Mouse (Mus musculus) embryo, embryonic 11 days (tissue): Measurements from ENCODE around the gene Impdh2.
A peak's percentile ranks its signal among the peaks of the same experiment; 100 is the strongest.

Source experiments
- DNase-seq: peaks from one replicate; pipeline ENCODE4 v3.0.0-alpha.2; 2015

The Impdh2 gene

DNA sequence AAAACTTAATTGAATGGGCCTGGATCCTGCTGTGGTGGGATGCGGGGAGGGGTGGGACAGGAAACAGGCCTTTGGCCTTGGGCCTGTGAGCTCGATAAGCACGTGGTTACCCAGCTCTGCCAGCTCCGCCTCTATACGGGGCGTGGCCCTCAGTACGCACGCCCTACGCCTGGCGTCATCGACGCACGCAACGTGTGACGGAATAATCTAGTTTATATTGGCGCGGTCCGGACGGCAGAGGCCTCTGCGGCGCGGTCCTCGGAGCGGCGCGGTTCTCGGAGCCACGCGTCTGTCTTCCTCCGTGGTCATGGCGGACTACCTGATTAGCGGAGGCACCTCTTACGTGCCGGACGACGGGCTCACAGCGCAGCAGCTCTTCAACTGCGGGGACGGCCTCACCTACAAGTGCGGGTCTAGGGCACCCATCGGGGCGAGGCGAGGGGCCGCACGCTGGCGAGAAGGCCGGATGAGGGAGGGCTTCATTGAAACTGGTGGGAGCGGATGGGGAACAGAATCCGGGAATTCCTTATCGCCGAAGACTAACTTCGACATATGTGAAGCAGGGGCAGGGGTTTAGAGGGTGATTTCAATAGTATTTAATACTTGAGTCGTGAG lies at the start of gene Impdh2:
Impdh2 (plus strand) TSS at position 60 of the 615 bp plus-strand sequence.
- peak; percentile 99 for DNase-seq

DNA sequence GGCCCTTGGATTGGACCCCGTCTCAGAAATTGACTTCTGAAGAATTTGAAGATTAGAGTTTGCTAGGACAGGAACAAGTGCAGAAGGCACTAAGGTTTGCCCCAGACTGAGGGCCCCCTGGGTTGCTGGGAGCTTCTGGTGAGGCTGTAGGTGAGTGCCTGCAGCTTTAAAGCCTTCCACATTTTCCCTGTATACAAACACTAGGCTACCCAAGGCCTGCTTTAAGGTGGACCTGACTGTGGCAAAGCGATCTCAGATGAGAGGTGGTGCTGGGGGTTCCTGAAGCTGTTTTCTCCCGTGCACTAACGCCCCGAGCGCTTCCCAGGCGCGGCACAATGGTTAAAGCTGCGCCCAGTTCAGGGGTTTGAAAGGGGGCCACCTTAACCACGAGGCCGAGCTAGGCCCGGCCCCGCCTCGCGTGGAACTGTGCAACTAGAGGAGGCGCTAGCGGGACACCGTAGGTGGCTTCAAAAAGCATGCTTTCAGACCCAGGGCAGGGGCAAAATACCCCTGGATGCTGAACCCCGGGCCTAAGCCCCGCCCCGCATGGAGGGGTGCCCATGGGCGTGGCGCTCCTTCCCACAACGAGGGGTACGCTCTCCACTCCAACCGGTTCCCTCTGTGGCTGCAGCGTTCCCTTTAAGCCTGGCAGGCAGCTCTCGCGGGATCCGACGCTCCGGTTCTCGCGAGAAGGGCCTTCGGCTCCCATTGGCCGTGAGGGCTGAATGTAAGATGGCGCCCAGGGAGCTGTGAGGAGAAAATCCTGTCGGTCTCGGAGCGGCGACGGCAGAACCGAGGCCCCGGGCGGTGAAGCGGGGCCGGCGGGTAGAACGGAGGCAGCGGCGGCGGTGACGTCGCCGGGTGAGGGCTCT lies 43.5 kb upstream of the Impdh2 start, which contains the start of gene Qrich1:
Qrich1 (plus strand) TSS at position 427 of the 872 bp plus-strand sequence.
- DNase-seq, result peak; percentile 100

DNA sequence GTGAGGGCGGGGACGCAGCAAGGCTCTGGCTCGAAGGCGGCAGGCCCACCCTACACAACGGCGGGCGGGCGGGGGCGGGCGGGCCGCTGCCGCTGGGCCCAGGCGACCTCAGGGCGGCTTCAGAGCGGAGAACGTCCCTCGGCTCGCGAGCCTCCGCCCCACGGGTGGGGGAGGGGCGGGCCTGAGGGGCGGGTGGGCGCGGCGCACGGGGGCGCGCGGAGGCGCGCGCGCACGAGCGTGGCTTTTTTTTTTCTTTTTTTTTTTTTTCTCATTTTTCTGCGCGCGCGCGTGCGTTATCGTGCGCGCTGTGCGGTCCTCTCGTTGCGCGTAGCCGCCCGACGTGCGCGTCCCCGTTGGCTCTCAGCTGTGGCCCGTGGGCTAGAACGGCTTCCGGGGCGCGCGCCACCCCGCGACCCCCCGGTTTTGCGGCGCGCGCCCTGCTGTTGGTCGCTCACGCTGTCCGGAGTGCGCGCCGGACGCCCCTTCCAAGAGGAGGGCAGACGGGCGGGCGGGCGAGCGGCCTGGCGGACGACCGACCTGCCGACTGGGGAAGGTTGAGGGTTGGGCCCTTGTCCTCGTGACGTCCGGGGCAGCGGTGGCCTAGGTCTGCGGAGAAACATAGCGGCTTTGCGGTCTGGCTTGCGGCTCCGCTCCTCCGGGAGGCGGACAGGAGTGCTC lies 42.7 kb upstream of the Impdh2 start:
- peak; percentile 95 for DNase-seq

DNA sequence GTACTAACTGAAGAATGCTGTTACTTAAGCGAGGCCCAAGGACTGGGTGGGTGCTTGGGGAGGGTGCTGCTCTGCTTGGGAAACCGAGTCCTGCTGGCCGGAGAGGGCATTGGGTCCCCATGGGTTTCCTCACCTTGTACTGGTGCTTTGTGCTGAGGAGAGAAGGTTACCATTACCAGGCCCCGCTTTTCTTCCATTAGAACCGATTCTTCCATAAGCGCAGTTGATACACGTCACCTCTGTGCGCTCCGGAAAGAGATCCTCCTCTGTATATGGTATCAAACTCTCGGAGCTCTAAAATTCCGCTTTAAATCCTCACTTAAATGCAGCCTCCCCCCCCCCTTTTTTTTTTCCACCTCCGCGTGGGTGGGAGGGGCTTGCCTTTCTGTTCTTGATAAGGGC lies 42.2 kb upstream of the Impdh2 start:
- peak; percentile 73 for DNase-seq

DNA sequence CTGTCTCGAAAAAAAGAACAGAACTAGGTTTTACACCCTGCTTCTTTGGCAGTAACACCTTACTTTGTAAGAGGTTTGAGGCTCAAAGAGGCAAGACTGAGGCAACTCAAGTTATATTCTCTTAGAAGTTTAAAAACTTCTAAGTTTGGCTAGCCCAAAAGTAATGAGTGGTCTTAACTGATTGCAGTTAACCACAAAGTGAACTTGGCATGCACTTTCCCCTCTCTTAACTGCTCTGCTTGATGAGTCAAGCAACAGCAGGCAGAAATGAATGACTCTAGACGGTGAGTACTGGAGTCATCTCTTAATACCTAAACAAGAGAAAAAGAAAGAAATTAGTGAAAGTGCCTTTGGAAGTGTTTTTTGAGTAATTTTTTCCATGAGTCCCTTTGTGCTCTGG lies 38.5 kb upstream of the Impdh2 start:
- no peak for DNase-seq

DNA sequence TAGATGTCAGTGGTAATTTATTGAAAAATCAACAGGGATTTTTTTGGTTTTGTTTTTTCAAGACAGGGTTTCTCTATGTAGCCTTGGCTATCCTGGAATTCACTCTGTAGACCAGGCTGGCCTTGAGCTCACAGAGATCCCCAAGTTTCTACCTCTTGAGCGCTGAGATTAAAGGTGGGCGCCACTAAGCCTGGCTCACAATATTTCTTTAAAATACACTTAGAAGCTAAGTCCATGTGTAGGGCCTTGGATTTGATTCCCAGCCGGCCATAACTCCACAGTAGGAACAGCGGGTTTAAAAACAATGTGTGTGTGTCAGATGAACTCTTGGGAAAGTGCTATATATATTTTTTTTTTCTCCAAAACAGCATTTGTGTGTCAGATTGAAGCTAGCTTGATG lies 36.7 kb upstream of the Impdh2 start:
- DNase-seq, result no peak

DNA sequence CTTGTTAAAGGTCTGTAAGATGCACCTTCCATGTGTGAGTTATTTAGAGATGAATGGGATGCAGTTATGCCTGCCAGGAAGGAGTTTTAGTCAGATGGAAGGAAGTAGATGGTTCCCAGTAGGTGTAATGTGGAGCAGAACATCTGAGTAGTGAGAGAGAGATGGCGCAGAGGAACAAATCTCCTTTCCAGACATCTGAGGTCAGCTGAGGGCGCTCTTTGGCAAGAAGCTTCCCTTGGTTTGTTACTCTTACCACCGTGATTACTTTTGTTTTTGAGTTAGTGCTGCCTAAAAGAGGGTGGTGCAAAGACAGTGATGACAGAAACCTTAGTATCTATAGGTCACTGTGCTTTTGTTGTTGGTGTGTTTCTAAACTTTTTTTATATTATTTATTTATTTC lies 34.7 kb upstream of the Impdh2 start:
- DNase-seq, result no peak

DNA sequence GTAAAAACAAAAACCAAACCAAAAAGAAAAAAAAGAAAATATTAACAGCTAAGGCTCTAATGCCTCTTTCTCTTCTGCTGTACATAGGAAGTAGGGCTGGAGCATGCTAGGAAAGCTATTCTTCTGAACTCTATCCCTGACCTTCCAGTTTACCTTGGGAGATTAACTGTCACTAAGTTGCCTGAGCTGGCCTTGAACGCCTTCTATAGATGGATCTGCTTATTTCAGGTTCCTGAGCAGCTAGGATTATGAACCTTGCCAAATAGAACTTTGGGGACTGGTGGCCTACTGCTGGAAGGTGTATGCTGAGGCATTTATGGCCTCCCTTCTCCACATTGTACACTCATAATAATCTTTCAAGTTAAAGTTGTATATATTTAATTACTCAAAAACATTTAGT lies 29.1 kb upstream of the Impdh2 start:
- no peak for DNase-seq

DNA sequence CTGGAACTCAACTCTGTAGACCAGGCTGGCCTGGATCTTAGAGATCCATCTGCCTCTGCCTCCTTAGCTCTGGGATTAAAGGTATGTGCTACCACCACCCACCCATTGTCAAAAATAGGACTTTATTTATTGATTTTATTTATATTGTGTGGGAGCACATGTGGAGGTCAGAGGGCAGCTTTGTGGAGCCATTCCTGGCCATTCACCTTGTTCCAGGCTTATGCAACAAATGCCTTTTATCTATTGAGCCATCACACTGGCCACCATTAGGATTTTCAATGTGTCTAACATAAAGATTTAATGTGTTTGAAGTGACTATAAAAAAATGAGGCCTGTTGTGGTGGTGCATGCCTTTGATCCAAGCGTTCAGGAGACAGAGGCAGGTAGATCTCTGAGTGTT lies 28.6 kb upstream of the Impdh2 start:
- DNase-seq, result no peak

DNA sequence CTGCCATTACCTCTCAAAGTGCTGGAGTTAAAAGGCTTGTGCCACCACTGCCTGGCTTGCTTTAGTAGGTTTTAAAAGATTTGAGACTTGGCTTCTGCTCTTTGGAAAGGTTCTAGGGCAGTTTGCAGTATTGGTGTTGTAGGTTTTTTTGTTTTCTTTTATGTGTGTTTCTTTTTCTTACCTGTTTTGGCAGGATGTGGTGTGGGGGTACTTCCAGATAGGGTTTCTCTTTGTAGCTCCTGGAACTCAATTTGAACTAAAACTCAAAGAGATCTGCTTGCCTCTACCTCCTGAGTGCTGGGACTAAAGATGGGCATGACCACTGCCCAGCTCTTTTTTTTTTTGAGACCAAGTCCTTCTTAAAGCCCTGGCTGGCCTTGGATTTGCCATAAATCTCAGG lies 19.2 kb upstream of the Impdh2 start:
- no peak for DNase-seq

DNA sequence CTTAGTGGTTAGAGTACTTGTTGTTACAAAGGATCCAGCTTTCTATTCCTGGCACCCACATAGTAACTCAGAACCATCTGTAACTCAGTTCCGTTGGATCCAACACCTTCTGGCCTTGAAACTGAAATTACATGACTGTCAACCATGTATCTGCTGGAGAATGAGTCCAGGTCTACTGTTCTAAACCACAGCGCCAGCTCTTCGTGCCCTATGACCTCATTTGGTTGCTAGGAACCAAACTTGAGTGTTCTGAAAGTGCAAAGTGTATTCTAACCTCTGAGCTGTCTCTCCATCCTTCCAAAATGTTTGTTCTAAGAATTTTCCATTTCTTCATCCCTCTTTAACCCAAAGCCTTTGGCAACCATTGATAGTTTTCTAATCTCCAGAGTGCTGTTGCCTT lies 14.1 kb upstream of the Impdh2 start:
- no peak for DNase-seq

DNA sequence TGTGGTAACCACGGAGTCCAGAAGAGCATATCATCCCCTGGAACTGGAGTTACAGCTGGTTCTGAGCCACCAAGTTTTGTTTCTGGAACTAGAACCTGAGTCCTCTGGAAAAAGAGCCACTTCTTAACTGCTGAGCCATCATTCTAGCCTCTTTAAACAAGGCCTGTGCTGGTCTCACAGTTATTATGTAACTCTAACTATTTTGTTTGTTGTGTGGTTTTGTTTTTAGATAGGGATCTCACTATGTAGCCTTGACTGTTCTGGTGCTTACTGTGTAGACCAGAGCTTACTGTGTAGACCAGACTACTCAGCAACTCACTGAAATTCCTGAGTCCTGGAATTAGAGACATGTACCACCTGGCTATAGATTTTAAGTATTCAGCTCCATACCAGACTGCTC lies 13.2 kb upstream of the Impdh2 start:
- DNase-seq, result no peak

DNA sequence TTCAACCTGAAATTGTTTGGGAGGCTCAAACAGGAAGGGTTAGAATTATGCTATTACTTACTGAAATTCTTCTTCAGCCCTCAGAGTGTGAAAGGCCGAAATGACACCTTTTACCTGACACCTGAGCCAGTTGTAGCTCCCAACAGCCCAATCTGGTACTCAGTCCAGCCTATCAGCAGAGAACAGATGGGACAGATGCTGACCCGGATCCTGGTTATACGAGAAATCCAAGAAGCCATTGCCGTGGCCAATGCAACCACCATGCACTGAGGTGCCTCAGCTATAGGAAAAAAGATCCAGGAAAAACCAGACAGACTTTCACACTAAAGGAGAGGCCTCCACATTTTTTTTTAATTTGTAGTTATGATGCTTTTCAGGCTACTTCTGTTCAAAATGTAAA lies 917 bp upstream of the Impdh2 start:
- DNase-seq, result no peak

DNA sequence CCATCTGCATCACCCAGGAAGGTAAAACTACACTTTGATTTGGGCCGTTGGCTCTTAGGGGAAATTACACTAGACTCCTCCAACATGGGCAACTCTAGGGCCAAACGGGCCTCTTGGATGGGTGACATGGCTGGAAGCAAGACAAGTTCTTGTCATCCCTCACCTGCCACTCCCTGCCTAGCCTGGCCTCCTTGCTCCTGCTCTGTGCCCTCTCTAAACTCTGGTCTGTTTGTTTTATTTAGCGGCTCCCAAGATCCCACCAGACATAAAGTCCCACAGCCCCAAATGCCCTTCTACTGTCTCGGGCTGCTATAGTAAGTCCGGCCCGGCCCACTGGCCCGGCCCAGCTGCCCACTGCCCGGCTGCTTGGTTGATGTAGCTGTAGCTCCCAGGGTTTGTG lies 3.6 kb downstream of the Impdh2 start:
- no peak for DNase-seq

DNA sequence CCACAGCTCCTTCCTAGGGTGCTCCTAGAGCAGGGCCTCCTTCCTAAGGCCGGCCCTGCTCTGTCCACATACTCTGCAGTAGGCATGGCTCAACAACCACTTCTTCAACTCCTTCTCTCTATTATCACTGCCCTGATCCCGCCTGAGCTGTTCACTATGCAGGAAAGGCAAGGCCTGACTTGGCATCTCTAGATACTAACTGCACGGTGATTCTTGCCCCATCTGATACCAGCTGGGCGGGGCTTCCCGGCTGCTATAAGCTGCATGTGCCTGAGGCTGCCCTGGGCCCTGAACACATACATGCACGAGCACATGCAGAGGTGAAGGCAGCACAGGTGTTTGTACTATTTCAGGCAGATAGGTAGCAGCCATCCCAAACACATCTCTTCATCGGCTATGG lies 4.0 kb downstream of the Impdh2 start:
- DNase-seq, result no peak

DNA sequence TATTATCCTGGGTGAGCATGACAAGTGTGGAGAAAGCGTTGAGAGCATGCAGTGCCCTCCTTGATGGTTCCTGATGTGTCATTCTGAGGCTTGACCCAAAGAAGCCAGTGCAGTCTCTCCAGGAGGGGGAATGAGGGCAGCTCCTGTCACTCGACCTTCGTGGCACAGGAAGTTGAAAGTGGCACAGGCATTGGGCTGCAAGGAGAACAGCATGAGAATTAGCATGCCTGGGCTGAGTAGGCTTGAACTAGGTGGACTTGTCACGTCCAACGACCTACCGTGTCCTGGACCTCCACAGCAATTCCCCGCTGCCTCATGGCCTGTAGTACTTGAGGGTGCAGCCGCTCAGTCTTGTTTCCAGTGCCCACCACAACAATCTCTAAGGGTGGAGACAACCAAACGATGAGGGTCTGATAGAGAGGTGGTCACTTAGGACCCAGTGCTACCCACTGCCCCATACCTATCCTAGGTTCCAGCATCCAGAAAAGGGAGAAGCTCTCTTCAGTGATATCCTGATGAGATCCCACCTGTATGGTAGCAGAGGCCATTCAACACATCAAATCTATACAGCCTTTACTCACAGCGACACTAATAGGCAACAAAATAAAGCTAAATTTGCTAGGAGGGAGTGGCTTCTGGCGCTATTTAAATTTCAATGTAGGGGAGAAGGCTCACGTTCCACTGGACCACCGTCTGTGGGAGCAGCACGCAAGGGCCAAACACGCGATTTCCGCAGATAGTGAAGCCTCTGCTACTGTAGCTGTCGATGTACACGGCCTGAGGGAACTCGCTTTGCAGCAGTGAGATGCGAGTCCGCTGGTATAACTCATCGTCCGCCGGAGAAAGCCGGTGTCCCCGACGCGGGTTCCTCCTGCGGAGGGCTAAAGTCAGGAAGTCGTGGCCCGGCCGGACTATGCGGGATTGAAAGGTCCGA lies 6.1 kb downstream of the Impdh2 start:
- no peak for DNase-seq

DNA sequence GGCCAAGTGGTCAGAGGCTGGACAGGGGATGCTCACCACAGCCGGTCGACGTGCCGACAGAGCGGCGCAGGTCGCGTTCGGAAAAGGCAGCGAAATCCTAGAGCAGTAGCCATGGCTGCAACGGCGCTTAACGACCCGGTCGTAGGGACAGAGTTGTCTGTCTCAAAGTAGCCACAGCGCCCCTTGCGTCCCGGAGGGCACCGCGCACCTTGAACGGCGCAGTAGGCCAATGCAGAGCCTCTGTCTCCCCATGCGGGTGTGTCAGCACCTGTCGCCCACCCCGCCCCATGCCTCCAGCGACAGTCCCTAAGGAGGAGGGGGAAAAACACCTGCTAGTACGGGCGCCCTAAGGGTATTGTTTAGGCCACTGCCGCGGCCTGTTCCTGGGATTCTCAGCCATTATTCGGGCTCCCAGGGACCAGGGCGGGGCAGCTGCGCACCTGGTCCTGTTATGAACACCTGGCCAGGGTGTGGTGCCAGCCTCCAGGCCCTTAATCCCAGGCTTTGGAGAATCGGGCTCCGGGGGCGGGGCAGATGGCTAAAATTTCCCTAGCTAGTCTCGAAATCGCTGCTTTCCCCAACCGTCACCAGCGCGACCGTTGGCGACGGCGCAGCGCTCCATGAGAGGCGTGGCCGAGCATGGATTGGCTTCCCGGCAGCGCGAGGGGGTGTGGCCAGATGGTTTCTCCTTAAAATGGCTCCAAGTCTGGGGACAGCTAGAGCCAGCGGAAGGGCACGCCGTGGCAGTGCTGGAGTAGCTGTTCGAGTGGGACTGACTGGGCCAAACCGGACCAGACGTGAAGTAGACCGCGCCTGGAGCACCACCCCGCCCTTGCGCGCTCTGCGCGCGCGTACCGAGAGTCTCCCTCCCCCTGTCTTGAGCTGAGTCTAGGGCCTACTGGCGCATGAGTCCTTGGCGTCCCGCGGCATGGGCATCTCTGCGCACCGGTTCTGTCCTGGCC lies 7.0 kb downstream of the Impdh2 start, which contains the start of gene Ndufaf3:
Ndufaf3 (minus strand) TSS at position 620 of the 962 bp plus-strand sequence.
- peak; percentile 97 for DNase-seq

DNA sequence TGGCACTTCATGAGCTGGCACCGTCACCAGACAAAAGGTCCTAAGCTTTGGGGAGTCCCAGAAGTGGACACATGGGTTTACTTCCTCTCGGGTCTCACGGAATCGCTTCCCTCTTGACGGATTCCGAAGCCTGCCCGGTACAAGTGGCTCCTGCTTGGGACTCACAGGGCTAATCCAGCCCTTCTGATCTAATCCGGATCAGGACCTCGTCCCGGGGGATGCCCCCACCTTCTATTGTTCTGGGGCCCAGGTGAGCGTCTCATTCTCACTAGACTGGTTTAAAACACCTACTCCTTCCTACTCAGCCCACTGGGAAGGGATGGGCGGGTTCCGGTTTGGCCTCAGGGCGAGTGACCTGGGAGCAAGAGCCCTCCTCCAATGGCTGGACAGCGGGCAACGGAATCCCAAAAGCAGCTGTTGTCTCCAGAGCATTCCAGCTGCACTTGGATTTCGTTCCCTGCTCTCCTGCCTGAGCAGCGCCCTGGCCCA lies 7.9 kb downstream of the Impdh2 start:
- DNase-seq, result peak; percentile 34

DNA sequence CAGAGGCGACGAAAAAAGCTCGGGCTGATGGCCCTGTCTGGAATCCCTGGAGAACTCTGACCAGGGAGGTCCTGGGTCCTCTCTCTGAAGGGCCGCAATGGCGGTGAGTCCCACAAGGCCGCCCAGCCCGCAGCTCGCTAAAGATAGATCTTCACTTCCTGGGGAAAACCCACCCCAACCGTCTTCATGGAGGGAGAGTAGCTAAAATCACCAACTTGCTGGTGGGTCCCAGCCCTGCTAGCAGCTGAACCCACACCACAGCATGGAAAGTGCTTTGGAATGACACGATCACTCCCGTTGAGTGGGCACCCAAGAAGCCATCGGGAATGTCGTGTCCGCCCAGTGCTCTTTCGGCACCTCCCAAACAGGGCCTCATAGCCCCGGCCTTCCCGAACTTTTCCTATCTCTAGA lies 8.4 kb downstream of the Impdh2 start:
- DNase-seq, result no peak

DNA sequence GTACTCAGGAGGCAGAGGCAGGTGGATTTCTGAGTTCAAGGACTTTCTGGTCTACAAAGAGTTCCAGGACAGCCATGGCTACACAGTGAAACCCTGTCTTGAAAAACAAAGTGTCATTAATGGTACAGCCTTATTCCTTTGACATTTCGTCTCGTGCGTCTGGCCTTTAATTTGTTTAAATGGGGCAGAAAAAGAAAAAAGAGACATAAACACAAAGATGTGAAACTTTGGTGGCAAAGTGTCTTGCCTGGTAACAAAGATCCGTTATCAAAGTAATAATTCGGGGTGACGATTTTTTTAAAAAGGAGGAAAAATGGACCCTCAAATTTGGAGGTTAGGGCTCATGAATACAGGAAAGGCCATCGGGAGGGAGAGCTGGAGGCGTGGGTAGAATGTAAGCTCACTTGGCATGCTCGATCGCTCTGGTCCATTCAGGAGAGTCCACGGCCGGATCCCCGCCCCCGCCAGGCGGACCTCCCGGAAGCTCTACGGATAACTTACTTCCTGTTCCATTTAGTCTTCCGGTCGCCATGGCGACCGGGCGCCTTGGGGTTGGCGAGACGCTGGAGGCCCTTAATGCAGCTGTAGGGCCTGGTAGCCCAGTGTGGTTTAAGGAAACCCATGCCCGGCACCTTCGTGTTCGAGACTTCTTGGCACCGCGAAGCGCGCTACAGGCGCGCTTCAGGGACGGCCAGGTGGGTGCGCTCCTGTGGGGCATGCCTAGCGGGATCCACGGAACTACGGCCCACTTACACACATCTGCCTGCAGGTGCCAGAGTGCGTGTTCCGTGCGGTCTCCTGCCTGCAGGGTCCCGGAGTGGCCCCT lies 9.5 kb downstream of the Impdh2 start, which contains the start of gene Dalrd3:
Dalrd3 (plus strand) TSS at position 506 of the 826 bp plus-strand sequence.
- peak; percentile 97 for DNase-seq
